Mouse (Mus musculus) midbrain, embryonic 12.5 days (tissue): ENCODE measurements at regions not wholly inside any gene's neighbourhood (a gene's known extent, or its start where the extent isn't known, plus 50 kb on each side); places are given as distances from the start of the nearest gene placed in this dataset.

Source experiments
- ATAC-seq: fragments of 200-750 bp; cut with Nextera tagmentation; 2 replicates; pipeline ENCODE4 v1.8.0; 2017; ENCODE audit warnings: low read depth, moderate TSS enrichment, moderate library complexity; ENCODE audit not compliant: low FRiP score
- H3K27ac ChIP-seq: fragments of 300-500 bp; sonication (generic); replicated peaks from 2 replicates; pipeline ENCODE4 v1.5.1; 2016; ENCODE audit warnings: mild to moderate bottlenecking
- H3K27me3 ChIP-seq: fragments of 300-500 bp; sonication (generic); 2 replicates; pipeline ENCODE4 v1.6.1; 2016; ENCODE audit warnings: mild to moderate bottlenecking
- H3K36me3 ChIP-seq: fragments of 300-500 bp; sonication (generic); 2 replicates; pipeline ENCODE4 v1.6.1; 2016
- H3K4me1 ChIP-seq: fragments of 300-500 bp; sonication (generic); 2 replicates; pipeline ENCODE4 v1.6.1; 2016
- H3K4me2 ChIP-seq: fragments of 300-500 bp; sonication (generic); replicated peaks from 2 replicates; pipeline ENCODE4 v1.6.1; 2016; ENCODE audit warnings: mild to moderate bottlenecking, moderate library complexity
- H3K4me3 ChIP-seq: fragments of 300-500 bp; sonication (generic); 2 replicates; pipeline ENCODE4 v1.5.1; 2016; ENCODE audit warnings: mild to moderate bottlenecking
- H3K9ac ChIP-seq: fragments of 300-500 bp; sonication (generic); replicated peaks from 2 replicates; pipeline ENCODE4 v1.6.1; 2016; ENCODE audit warnings: mild to moderate bottlenecking, moderate library complexity
- H3K9me3 ChIP-seq: fragments of 300-500 bp; sonication (generic); 2 replicates; pipeline ENCODE4 v1.6.1; 2016; ENCODE audit warnings: mild to moderate bottlenecking
- WGBS: fragments of 180-500 bp; shearing (Covaris S2); methylation state at CpG from one replicate; pipeline ENCODE4 v1.1.7; 2016; 5-methylcytosine and 5-hydroxymethylcytosine counted together

- Histone ChIP-seq H3K27ac (no peak overlapping the region), H3K4me1 (no peaks in the 10 kb centered on the region), H3K27me3 (0 out of 2 replicates have a peak, but pooled peaks cover 2% of the 10 kb centered on the region), H3K9me3 (no peaks in the 10 kb centered on the region), H3K4me2 (no peak overlapping the region), H3K4me3 (no peak overlapping the region), H3K9ac (no peak overlapping the region), H3K36me3 (no peaks in the 10 kb centered on the region)
- no peak for ATAC-seq
- WGBS, result 71% methylated on average over 2 of the region's 2 CpGs
Observed at GRCm38 (mm10) chr6:148528611-148529010, 84.4 kb upstream of the Tmtc1 start.

- no peaks in the 10 kb centered on the region for H3K36me3 ChIP-seq
- no peak overlapping the region for H3K4me2 ChIP-seq
- 89% methylated on average over 1 of the region's 1 CpGs for WGBS
- H3K4me3 ChIP-seq, result no peak overlapping the region
- no peak overlapping the region for H3K9ac ChIP-seq
- no peaks in the 10 kb centered on the region for H3K4me1 ChIP-seq
- no peaks in the 10 kb centered on the region for H3K9me3 ChIP-seq
- ATAC-seq, result no peak
- H3K27me3 ChIP-seq, result no peaks in the 10 kb centered on the region
- no peak overlapping the region for H3K27ac ChIP-seq
Observed at GRCm38 (mm10) chr6:148522893-148523292, 78.7 kb upstream of the Tmtc1 start.

GRCm38 (mm10) chr6:148517536-148518245, 73.5 kb upstream of the Tmtc1 start:
- no peaks in the 10 kb centered on the region for H3K27me3 ChIP-seq
- no peak overlapping the region for H3K9ac ChIP-seq
- WGBS, result 92% methylated on average over 2 of the region's 2 CpGs
- H3K4me3 ChIP-seq, result no peak overlapping the region
- no peaks in the 10 kb centered on the region for H3K4me1 ChIP-seq
- no peaks in the 10 kb centered on the region for H3K36me3 ChIP-seq
- no peak overlapping the region for H3K27ac ChIP-seq
- no peak overlapping the region for H3K4me2 ChIP-seq
- ATAC-seq, result no peak
- H3K9me3 ChIP-seq, result no peaks in the 10 kb centered on the region

- no peak overlapping the region for H3K4me3 ChIP-seq
- no peak overlapping the region for H3K9ac ChIP-seq
- ATAC-seq, result no peak
- H3K36me3 ChIP-seq, result no peaks in the 10 kb centered on the region
- H3K27ac ChIP-seq, result no peak overlapping the region
- no peak overlapping the region for H3K4me2 ChIP-seq
- H3K4me1 ChIP-seq, result no peaks in the 10 kb centered on the region
- H3K27me3 ChIP-seq, result no peaks in the 10 kb centered on the region
- WGBS, result 79% methylated on average over 4 of the region's 4 CpGs
- H3K9me3 ChIP-seq, result no peaks in the 10 kb centered on the region
Observed at GRCm38 (mm10) chr6:148516654-148517053, 72.5 kb upstream of the Tmtc1 start.

- Histone ChIP-seq H3K4me1 (no peaks in the 10 kb centered on the region), H3K4me2 (no peak overlapping the region), H3K9me3 (no peaks in the 10 kb centered on the region), H3K9ac (no peak overlapping the region), H3K27ac (no peak overlapping the region), H3K36me3 (no peaks in the 10 kb centered on the region), H3K4me3 (no peak overlapping the region), H3K27me3 (no peaks in the 10 kb centered on the region)
- no peak for ATAC-seq
- WGBS, result 81% methylated on average over 6 of the region's 6 CpGs
Observed at GRCm38 (mm10) chr6:148515105-148515504, 70.9 kb upstream of the Tmtc1 start.

- Histone ChIP-seq H3K27ac (no peak overlapping the region), H3K4me1 (no peaks in the 10 kb centered on the region), H3K4me2 (no peak overlapping the region), H3K27me3 (no peaks in the 10 kb centered on the region), H3K36me3 (no peaks in the 10 kb centered on the region), H3K9ac (no peak overlapping the region), H3K4me3 (no peak overlapping the region), H3K9me3 (no peaks in the 10 kb centered on the region)
- no peak for ATAC-seq
- 95% methylated on average over 1 of the region's 1 CpGs for WGBS
Observed at GRCm38 (mm10) chr6:148514645-148515044, 70.5 kb upstream of the Tmtc1 start.

GRCm38 (mm10) chr6:148514124-148514523, 69.9 kb upstream of the Tmtc1 start:
- no peak for ATAC-seq
- Histone ChIP-seq H3K4me1 (no peaks in the 10 kb centered on the region), H3K27ac (no peak overlapping the region), H3K4me3 (no peak overlapping the region), H3K9me3 (no peaks in the 10 kb centered on the region), H3K27me3 (no peaks in the 10 kb centered on the region), H3K4me2 (no peak overlapping the region), H3K9ac (no peak overlapping the region), H3K36me3 (no peaks in the 10 kb centered on the region)
- 84% methylated on average over 6 of the region's 6 CpGs for WGBS

- Histone ChIP-seq H3K9ac (no peak overlapping the region), H3K27ac (no peak overlapping the region), H3K36me3 (no peaks in the 10 kb centered on the region), H3K9me3 (no peaks in the 10 kb centered on the region), H3K4me1 (no peaks in the 10 kb centered on the region), H3K4me3 (no peak overlapping the region), H3K4me2 (no peak overlapping the region), H3K27me3 (no peaks in the 10 kb centered on the region)
- WGBS, result 70% methylated on average over 2 of the region's 2 CpGs
- no peak for ATAC-seq
Observed at GRCm38 (mm10) chr6:148513134-148513533, 68.9 kb upstream of the Tmtc1 start.

GRCm38 (mm10) chr6:148505325-148505724, 61.1 kb upstream of the Tmtc1 start:
- Histone ChIP-seq H3K4me1 (no peaks in the 10 kb centered on the region), H3K27me3 (no peaks in the 10 kb centered on the region), H3K9me3 (no peaks in the 10 kb centered on the region), H3K36me3 (no peaks in the 10 kb centered on the region), H3K27ac (no peak overlapping the region), H3K4me3 (no peak overlapping the region), H3K9ac (no peak overlapping the region), H3K4me2 (no peak overlapping the region)
- WGBS, result 92% methylated on average over 2 of the region's 2 CpGs
- ATAC-seq, result no peak

- H3K27me3 ChIP-seq, result no peaks in the 10 kb centered on the region
- no peak overlapping the region for H3K4me2 ChIP-seq
- no peak overlapping the region for H3K9ac ChIP-seq
- H3K4me3 ChIP-seq, result no peak overlapping the region
- no peak overlapping the region for H3K27ac ChIP-seq
- H3K9me3 ChIP-seq, result no peaks in the 10 kb centered on the region
- WGBS, result 78% methylated on average over 9 of the region's 9 CpGs
- no peaks in the 10 kb centered on the region for H3K36me3 ChIP-seq
- no peaks in the 10 kb centered on the region for H3K4me1 ChIP-seq
- ATAC-seq, result no peak
Observed at GRCm38 (mm10) chr6:148500251-148501179, 56.3 kb upstream of the Tmtc1 start.
